Mouse (Mus musculus) gastrocnemius, postnatal 10 days (tissue): ENCODE results near the gene B3galt2. TPM values are rescaled to one million over a fixed set of nuclear protein-coding genes. Genes with fewer than 3 reads are reported as not detected.
A peak's percentile ranks its signal among the peaks of the same experiment; 100 is the strongest.

ENCODE experiments used
- DNase-seq: peaks from one replicate; pipeline ENCODE4 v3.0.0; 2021; ENCODE audit warnings: mixed read lengths
- total RNA-seq, 2 experiments: library from RNA; stranded (reverse); gene quantifications; 2 replicates each; pipeline ENCODE4 v1.2.3; 2021

Gene B3galt2
- total RNA-seq, 2 experiments from 2014 or later, result 8.6 to 11.1 TPM

DNA sequence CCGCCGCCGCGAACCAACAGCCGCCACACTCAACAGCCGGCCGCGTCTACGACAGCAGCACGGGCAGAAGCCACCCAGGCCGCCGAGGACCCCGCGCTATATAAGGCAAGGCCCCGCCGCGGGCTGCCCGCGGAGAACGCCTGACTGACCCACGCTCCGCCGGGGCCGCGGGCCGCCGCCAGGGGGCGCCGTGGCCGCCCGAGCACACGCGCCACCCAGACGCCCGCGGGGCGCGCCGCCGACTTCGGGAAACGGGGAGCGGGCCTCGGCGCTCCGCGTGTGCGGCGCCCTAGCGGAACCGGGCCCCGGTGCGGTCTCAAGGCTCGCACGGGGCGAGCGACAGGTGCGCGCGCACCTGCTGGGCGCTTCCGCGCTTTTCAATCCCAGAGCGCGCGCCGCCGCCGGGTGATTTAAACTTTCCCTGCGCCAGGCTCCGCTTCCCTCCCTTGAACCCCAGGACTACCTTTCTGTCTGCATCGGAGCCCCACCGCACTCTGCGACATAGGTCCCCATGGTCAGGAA, 62.3 kb downstream of the B3galt2 start, which contains the start of gene Cdc73:
Gene Cdc73 (minus strand): TSS at position 153 of the 522 bp plus-strand sequence.
- peak; percentile 92 for DNase-seq

Other genes starting within 250 kb of the B3galt2 start
- gene Cdc73, start 62.2 kb downstream of the B3galt2 start, total RNA-seq, result 10 to 100 TPM; 54.0 to 58.6 TPM
- gene Glrx2, start 75.7 kb downstream of the B3galt2 start, total RNA-seq, result 10 to 100 TPM; 74.9 to 80.2 TPM
- 1 to 10 TPM; 4.3 to 6.1 TPM for gene Trove2, start 136.4 kb downstream of the B3galt2 start, total RNA-seq
- gene Uchl5, start 136.6 kb downstream of the B3galt2 start, total RNA-seq, result 10 to 100 TPM; 21.4 to 26.5 TPM